Mouse (Mus musculus) hindbrain, postnatal 0 days (tissue): Measurements from ENCODE around the gene 6430550D23Rik. TPM values are rescaled to one million over a fixed set of nuclear protein-coding genes. Genes with fewer than 3 reads are reported as not detected.

Experiments used
- ATAC-seq: fragments of 200-750 bp; cut with Nextera tagmentation; 2 replicates; pipeline ENCODE4 v1.8.0; 2017; ENCODE audit warnings: mild to moderate bottlenecking, moderate TSS enrichment, moderate library complexity
- DNase-seq: peaks from one replicate; pipeline ENCODE4 v3.0.0-alpha.2; 2015; ENCODE audit warnings: low spot score
- H3K27ac ChIP-seq: fragments of 300-500 bp; sonication (generic); 2 replicates; pipeline ENCODE4 v1.5.1; 2014; ENCODE audit warnings: mild to moderate bottlenecking
- H3K27me3 ChIP-seq: fragments of 300-500 bp; sonication (generic); 2 replicates; pipeline ENCODE4 v1.6.1; 2014; ENCODE audit warnings: low read length, mixed read lengths; ENCODE audit not compliant: insufficient read depth
- H3K36me3 ChIP-seq: fragments of 300-500 bp; sonication (generic); 2 replicates; pipeline ENCODE4 v1.6.1; 2014; ENCODE audit warnings: low read length, mixed read lengths; ENCODE audit not compliant: insufficient read depth
- H3K4me1 ChIP-seq: fragments of 300-500 bp; sonication (generic); 2 replicates; pipeline ENCODE4 v1.6.1; 2014; ENCODE audit warnings: antibody characterized with exemption, low read length, mixed read lengths; ENCODE audit not compliant: insufficient read depth
- H3K4me2 ChIP-seq: fragments of 300-500 bp; sonication (generic); 2 replicates; pipeline ENCODE4 v1.6.1; 2014; ENCODE audit warnings: low read depth, mild to moderate bottlenecking, low read length, moderate library complexity, mixed read lengths
- H3K4me3 ChIP-seq: fragments of 300-500 bp; sonication (generic); 2 replicates; pipeline ENCODE4 v1.5.1; 2014; ENCODE audit warnings: low read length
- H3K9ac ChIP-seq: fragments of 300-500 bp; sonication (generic); replicated peaks from 2 replicates; pipeline ENCODE4 v1.6.1; 2014; ENCODE audit warnings: mild to moderate bottlenecking, low read length, moderate library complexity, mixed read lengths
- H3K9me3 ChIP-seq: fragments of 300-500 bp; sonication (generic); 2 replicates; pipeline ENCODE4 v1.6.1; 2016; ENCODE audit warnings: low read length, mixed read lengths
- CTCF ChIP-seq: IDR thresholded peaks from 2 replicates; pipeline ENCODE4 v1.5.1; 2016; ENCODE audit warnings: antibody characterized with exemption, control low read depth, low read depth
- WGBS: fragments of 180-500 bp; shearing (Covaris S2); extraction: QIAGEN DNeasy Blood & Tissue Kit; methylation state at CpG from one replicate; pipeline ENCODE4 v1.1.7; 2014; 5-methylcytosine and 5-hydroxymethylcytosine counted together
- polyA plus RNA-seq: library from polyadenylated mRNA; unstranded; fragments of >200 nt; fragmentation: Nextera tagmentation; extraction: Ambion mirVana; gene quantifications from 2 replicates; pipeline ENCODE4 v1.2.1, GENCODE M21; 2015
- total RNA-seq: library from RNA; depleted of rRNA; stranded (reverse); fragments of >200 nt; gene quantifications from 2 replicates; pipeline ENCODE4 v1.2.3, GENCODE M21; 2014

Gene 6430550D23Rik
- total and polyA plus RNA-seq, 2 experiments from 2014 or later = 1.3 to 1.4 TPM

DNA sequence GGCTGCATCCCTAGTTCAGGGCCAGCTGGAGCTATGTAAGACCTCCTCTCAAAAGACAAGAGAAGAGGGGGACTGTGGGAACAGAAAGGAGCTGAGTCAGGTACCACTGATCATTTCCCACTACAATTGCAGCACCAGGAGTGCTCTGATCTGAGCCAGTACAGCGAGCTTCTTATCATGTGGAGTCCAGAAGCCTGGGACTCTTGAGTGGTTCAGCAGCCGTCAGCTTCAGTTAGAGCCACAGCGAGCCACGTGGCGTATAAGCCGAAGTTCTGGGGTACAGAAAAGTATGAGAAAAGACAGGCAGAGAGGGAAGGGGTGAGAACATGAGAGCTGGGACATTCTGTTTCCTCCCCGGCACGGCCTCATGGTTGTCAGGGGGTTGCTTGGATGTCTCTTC, 13.4 kb upstream of the 6430550D23Rik start:
- Histone ChIP-seq H3K4me3 (no peak overlapping the region), H3K27ac (no peak overlapping the region), H3K4me1 (no peaks in the 10 kb centered on the region), H3K9ac (no peak overlapping the region), H3K36me3 (peaks cover 31% of the 10 kb centered on the region; the same call in 1 of the 2 replicates), H3K27me3 (no peaks in the 10 kb centered on the region), H3K9me3 (no peaks in the 10 kb centered on the region), H3K4me2 (no peak overlapping the region)
- 93% methylated on average over 8 of the region's 8 CpGs for WGBS
- no peak for ATAC-seq
- TF ChIP-seq CTCF = no peak
- DNase-seq = no peak

- ATAC-seq = no peak
- no peak overlapping the region for H3K4me3 ChIP-seq
- H3K27me3 ChIP-seq = no peaks in the 10 kb centered on the region
- no peak overlapping the region for H3K4me2 ChIP-seq
- 92% methylated on average over 3 of the region's 3 CpGs for WGBS
- H3K27ac ChIP-seq = no peak overlapping the region
- DNase-seq = no peak
- no peaks in the 10 kb centered on the region for H3K4me1 ChIP-seq
- H3K9ac ChIP-seq = no peak overlapping the region
- TF ChIP-seq CTCF = no peak
- peaks cover 57% of the 10 kb centered on the region for H3K36me3 ChIP-seq
- H3K9me3 ChIP-seq = no peaks in the 10 kb centered on the region
Observed at GRCm38 (mm10) chr2:156018106-156018505, 10.3 kb upstream of the 6430550D23Rik start.

DNA sequence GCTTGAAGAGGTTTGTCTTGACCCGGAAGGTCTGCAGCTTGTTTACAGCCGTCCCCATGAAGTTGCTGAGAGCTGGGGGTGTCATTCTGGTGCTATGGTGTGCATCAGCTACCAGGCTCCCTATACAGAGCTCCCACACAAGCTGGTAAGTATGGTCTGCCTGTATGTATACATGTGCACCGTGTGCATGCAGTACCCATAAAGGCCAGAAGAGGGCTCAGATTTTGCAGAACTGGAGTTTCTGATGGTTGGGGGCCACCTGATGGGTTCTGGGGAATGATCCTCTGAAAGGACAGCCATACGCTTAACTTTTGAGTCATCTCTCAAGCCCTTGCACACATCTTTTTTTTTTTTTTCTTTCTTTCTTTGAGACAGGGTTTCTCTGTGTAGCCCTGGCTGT, 2.4 kb downstream of the 6430550D23Rik start:
- H3K36me3 ChIP-seq = no peaks in the 10 kb centered on the region
- peak; percentile 57 for TF ChIP-seq CTCF
- no peak overlapping the region for H3K4me3 ChIP-seq
- H3K4me2 ChIP-seq = no peak overlapping the region
- H3K9me3 ChIP-seq = no peaks in the 10 kb centered on the region
- no peaks in the 10 kb centered on the region for H3K27me3 ChIP-seq
- H3K4me1 ChIP-seq = no peaks in the 10 kb centered on the region; the same call in 1 of the 2 replicates
- peak; percentile 29 for DNase-seq
- no peak for ATAC-seq
- no peak overlapping the region for H3K9ac ChIP-seq
- H3K27ac ChIP-seq = no peak overlapping the region
- 93% methylated on average over 4 of the region's 4 CpGs for WGBS

- Histone ChIP-seq H3K36me3 (peaks cover 77% of the 10 kb centered on the region), H3K4me2 (no peak overlapping the region), H3K9me3 (no peaks in the 10 kb centered on the region), H3K27me3 (no peaks in the 10 kb centered on the region), H3K4me1 (peaks cover 14% of the 10 kb centered on the region; the same call in 1 of the 2 replicates), H3K9ac (no peak overlapping the region), H3K27ac (peak overlapping the region; percentile 69), H3K4me3 (no peak overlapping the region)
- ATAC-seq (peak; percentile 68; the same call in 1 of the 2 replicates), DNase-seq (peak; percentile 84)
- TF ChIP-seq CTCF = peak; percentile 44
- 39% methylated on average over 14 of the region's 14 CpGs for WGBS
Observed at GRCm38 (mm10) chr2:155991863-155992321, 15.9 kb downstream of the 6430550D23Rik start.

DNA sequence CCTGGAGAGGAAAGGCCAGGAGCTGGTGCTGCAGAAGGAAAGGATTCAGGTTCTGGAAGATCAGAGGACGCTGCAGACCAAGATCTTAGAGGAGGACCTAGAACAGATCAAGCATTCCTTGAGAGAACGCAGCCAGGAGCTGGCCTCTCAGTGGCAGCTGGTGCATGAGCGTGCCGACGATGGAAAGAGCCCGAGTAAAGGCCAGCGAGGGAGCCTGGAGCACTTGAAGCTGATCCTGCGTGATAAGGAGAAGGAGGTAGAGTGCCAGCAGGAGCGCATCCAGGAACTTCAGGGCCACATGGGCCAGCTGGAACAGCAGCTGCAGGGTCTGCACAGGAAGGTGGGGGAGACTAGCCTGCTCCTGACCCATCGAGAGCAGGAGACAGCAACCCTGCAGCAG, 16.6 kb downstream of the 6430550D23Rik start:
- H3K4me3 ChIP-seq = no peak overlapping the region
- WGBS = 68% methylated on average over 10 of the region's 10 CpGs
- DNase-seq (peak; percentile 25), ATAC-seq (0 out of 2 replicates have a peak, but pooled peaks have one; percentile 30)
- no peak overlapping the region for H3K9ac ChIP-seq
- peaks cover 14% of the 10 kb centered on the region; the same call in 1 of the 2 replicates for H3K4me1 ChIP-seq
- no peak for TF ChIP-seq CTCF
- no peaks in the 10 kb centered on the region for H3K27me3 ChIP-seq
- no peak overlapping the region for H3K4me2 ChIP-seq
- no peaks in the 10 kb centered on the region for H3K9me3 ChIP-seq
- H3K27ac ChIP-seq = peak overlapping the region; percentile 69; the same call in 1 of the 2 replicates
- H3K36me3 ChIP-seq = peaks cover 76% of the 10 kb centered on the region

GRCm38 (mm10) chr2:155989085-155989484, 18.7 kb downstream of the 6430550D23Rik start:
- Histone ChIP-seq H3K9ac (no peak overlapping the region), H3K4me1 (peaks cover 14% of the 10 kb centered on the region; the same call in 1 of the 2 replicates), H3K4me2 (no peak overlapping the region), H3K36me3 (peaks cover 76% of the 10 kb centered on the region), H3K9me3 (no peaks in the 10 kb centered on the region), H3K27ac (no peak overlapping the region), H3K4me3 (no peak overlapping the region), H3K27me3 (no peaks in the 10 kb centered on the region)
- DNase-seq (no peak), ATAC-seq (no peak)
- 66% methylated on average over 4 of the region's 4 CpGs for WGBS
- TF ChIP-seq CTCF = no peak

DNA sequence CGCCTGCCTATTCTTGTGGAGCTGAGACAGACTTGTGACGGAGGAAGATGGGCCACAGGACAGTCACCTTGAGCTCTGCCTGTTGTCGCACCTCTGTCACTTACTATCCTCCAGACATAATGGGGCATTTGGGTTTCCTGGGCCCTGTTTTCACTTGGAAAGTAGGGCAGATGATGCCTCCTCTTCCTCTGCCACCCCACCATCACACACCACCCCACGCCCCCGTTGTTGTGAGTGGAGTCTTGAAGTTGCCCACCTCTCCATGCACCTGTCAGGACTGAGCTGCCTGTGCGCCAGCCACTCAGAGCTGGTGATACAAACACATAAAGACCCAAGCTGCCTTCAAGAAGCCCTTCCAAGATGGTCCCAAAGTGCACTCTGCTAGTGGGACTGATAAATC, 20.6 kb downstream of the 6430550D23Rik start:
- no peak for TF ChIP-seq CTCF
- 98% methylated on average over 6 of the region's 6 CpGs for WGBS
- Histone ChIP-seq H3K9ac (no peak overlapping the region), H3K9me3 (no peaks in the 10 kb centered on the region), H3K27me3 (no peaks in the 10 kb centered on the region), H3K4me3 (no peak overlapping the region), H3K27ac (no peak overlapping the region), H3K36me3 (peaks cover 81% of the 10 kb centered on the region), H3K4me1 (peaks cover 11% of the 10 kb centered on the region; the same call in 1 of the 2 replicates), H3K4me2 (no peak overlapping the region)
- DNase-seq (no peak), ATAC-seq (no peak)
